Mouse (Mus musculus) hindlimb bud, embryonic 11.5 days (tissue): ENCODE measurements around the gene Dnaja3.

Experiments
- DNase-seq: peaks from one replicate; pipeline ENCODE4 v3.0.0-alpha.2; 2012; ENCODE audit warnings: low read depth, low spot score; ENCODE audit errors: extremely low spot score

Dnaja3 gene

DNA sequence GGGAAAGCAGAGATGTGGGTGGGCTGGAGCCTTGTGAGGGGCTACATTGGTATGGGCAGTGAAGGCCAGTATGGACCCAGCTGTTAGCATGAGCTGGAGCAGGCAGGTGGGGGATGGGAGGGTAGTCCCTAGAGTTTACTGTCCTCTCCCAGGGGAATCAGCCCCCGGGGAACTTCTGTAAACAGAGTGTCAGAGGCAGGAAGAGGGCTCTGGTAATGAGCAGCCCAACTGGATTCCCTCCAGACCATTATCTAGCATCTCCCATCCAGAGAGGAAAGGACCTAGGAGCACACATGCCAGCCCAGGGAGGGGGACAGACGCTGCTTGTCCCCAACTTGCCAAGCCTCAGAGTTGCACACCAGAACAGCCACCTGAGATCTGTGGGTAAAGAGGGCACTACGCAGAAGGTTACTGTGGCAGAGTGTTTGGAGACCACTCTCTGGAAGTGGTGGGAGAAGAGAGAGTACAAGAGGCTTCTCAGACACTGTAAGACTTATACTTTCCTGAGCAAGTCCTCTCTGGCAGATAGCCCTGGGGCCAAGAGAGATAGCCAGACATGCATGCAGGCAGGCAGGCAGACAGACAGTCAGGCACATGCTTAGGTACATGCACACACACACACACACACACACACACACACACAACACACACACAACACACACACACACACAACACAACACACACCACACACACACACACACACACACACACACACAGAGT, 1.5 kb downstream of the Dnaja3 start:
- no peak for DNase-seq

DNA sequence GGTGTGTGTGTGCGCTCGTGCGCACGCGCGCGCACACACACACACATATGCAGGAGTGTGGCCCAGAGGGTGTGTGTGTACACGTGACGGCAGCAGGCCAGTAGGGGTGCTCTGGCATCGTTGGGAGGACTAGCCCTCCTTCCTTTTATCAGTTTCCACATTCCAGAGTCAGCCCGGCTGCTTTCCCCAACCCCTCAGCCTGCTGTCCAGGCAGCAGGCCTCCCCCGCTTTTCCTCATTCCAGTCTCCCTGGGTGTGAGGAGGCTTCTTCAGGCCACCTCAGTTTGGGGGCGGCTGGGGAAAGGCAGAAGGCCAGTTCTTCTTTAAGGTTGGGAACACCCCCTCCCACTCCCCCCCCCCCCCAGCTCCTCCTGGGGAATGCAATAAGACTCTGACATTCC, 2.4 kb downstream of the Dnaja3 start:
- DNase-seq: no peak

DNA sequence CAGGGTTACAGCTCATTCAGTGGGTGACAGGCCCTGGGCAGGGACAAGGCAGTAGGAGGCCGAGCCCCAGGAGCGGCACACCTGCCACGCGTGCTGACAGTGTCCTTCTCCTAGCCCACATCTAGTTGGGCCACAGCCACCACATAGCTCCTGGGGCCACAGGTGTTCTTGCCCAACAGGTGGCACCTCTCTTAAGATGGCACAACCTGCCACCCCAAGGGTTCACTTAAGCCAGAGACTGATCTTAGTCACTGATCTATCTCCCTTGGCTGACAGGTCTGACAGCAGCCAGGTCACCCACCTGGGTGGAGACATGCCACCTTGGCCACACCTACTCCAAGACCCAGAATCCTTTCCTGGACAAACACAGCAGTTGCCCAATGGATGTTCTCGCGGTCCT, 3.1 kb downstream of the Dnaja3 start:
- DNase-seq: no peak

DNA sequence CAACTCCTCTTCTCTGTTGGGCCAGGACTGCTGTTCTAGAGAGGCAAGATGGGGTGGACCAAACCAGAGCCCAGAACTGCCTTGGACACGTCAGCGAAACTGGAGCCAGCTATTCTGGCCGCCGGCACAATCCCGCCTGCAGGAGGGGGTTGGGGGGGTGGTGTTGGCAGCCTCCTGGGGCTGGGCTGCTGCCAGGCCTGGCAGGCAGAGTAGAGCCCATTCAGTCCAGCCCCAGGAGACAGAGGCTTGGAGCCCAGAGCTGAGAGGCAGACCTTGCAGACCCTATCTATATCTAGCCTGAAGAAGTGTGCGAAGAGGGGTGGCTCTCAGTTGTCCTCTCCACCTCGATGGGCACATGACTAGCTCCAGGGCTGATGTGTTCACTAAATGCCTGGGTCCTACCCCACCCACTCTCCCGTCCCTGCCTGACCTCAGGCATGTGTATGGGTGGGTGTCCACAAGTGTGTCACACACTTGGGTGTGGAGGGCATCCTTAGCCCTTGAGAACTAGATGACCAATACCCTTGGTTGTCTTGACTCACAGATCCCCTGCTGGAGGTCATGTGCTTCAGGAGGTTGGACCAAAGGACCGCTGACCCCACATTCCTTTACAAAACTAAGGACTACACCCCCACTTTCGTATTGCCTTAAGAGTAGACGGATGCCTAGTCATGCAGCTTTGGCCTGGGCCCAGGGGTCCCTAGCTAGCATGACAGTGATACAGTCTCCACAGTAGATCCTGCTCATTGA, 4.1 kb downstream of the Dnaja3 start:
- DNase-seq: no peak

DNA sequence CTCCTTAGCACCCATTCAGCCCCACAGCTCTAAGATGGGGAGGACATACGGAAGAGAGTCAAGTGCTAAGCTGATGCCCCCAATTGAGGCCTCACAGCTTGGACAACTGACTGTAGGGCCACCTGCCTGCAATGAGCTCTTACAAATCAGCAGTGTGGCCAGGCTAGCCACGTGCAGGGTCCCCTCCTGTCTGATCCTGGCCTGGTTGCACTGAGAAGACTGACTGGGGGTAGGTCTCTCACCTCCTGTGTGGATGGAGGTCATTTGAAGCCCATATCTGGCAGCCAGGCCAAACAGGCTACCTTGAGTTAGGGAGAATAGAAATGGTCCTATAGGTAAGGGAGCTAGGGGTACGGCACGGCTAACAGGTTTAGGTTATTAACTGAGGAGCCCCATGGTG, 6.1 kb downstream of the Dnaja3 start:
- DNase-seq: no peak

DNA sequence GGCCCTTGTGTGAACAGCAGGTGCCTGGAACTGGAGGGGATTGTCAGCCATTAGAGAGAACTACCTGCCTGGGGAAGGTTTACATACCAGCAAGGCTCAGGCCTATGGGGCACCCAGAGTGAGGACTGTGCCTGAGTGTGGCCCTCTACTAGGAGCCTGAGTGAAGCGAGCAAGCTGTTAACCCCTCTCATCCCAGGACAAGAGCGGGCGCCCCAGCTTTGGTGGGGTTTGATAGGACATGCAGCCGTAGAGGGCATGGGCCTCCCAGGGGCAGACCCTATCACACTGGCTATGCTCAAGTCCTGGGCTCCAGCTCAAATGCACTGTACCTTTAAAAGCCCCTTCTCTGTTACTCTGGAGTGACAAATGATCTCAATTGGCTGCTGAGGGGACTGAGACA, 7.0 kb downstream of the Dnaja3 start:
- DNase-seq: no peak

DNA sequence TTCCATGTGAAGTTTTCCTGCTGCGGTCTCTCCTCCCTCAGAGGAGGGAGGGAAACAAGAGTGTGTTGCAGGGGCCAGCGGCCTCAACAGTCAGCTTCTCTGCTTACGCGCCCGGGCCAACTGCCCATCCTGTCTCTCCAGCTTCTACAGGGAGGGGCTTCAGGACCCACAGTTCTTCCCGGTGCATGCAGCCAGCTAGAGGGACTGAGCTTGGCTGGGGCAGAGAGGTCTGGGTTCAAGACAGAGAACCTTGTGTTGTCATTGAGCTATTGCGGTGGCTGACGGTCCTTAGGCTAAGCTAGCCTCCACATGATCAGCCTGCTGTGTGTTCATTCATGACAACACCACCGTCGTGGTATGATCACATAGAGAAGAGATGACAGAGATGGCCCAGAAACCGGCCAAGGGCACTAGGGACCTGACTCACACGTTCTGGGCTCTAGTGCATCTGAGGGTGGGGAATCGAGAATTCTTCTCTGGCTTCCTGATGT, 7.9 kb downstream of the Dnaja3 start:
- DNase-seq: no peak

DNA sequence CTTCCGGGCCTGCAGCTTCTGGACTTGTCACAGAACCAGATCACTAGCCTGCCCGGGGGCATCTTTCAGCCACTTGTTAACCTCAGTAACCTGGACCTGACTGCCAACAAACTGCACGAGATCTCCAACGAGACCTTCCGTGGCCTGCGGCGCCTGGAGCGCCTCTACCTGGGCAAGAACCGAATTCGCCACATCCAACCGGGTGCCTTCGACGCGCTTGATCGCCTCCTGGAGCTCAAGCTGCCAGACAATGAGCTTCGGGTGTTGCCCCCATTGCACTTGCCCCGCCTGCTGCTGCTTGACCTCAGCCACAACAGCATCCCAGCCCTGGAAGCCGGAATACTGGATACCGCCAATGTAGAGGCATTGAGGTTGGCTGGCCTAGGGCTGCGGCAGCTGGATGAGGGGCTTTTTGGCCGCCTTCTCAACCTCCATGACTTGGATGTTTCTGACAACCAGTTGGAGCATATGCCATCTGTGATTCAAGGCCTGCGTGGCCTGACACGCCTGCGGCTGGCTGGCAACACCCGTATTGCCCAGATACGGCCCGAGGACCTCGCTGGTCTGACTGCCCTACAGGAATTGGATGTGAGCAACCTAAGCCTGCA, 8.7 kb downstream of the Dnaja3 start:
- no peak for DNase-seq

DNA sequence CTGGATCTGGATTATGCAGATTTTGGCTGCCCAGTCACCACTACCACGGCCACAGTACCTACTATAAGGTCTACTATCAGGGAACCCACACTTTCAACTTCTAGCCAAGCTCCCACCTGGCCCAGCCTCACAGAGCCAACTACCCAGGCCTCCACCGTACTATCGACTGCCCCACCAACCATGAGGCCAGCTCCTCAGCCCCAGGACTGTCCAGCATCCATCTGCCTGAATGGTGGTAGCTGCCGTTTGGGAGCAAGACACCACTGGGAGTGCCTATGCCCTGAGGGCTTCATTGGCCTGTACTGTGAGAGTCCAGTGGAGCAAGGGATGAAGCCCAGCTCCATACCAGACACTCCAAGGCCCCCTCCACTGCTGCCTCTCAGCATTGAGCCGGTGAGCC, 9.4 kb downstream of the Dnaja3 start:
- no peak for DNase-seq

DNA sequence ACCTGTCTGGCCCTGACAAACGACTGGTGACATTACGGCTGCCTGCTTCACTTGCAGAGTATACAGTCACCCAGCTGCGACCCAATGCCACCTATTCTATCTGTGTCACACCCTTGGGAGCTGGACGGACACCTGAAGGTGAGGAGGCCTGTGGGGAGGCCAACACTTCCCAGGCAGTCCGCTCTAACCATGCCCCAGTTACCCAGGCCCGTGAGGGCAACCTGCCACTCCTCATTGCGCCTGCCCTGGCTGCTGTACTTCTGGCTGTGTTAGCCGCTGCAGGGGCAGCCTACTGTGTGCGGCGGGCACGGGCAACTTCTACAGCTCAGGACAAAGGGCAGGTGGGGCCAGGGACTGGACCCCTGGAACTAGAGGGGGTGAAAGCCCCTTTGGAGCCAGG, 9.9 kb downstream of the Dnaja3 start:
- no peak for DNase-seq

DNA sequence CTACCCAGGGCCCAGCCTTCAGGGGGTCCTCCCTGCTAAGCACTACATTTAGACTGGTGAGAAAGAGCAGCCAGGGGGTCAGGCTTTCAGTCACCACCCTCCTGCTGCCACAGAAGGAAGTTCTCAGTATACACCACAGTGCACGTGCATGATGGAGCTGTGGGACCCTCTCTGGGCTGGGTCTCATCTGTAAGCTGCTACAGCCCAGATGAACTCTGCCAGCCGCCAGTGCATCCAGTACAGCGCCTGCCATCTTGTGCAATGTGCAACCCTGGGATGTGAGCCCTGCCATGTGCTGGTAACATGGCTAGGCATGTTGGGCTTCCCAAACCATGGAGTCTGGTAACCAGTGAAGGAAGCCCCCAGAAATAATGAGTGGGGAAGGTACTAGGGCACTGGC, 10.4 kb downstream of the Dnaja3 start:
- DNase-seq: no peak

DNA sequence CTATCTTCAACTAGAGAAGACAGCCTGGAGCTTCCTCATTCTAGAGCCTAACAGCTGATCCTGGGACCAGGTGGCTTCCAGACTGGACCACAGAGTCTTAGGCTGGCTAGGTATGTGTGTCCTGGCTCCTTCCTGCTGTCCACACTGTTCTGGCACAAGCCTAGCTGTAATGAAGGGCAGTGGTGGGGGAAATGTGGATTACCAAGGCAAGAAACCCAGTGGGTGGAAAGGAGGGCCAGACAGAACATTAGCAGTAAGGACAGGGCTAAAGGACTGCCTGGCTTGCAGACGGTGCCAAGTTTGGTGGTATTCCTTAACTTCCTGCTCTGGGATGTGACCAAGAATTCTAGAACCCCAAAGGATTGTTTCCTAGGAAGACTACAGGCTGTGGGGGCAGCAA, 11.3 kb downstream of the Dnaja3 start:
- DNase-seq: no peak

DNA sequence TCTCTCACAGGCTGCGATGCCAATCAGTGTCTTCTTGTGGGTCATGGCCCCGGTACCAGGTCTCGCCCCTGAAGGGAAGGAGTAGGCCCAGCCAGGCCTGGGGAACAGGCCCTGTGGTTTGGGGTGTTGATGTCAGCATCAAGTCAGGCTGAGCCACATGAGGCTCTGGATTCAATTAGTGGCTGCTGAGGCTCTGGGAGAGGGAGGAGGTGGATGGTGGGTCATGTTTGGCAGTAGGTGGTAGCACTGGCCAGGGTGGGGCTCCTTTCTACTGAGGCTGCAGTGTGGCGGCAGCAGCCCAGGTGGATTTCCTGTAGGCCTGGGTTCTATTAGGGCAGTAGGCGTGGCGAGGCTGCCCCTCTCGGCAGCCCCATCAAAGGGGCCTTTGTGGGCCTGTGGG, 11.8 kb downstream of the Dnaja3 start:
- no peak for DNase-seq

DNA sequence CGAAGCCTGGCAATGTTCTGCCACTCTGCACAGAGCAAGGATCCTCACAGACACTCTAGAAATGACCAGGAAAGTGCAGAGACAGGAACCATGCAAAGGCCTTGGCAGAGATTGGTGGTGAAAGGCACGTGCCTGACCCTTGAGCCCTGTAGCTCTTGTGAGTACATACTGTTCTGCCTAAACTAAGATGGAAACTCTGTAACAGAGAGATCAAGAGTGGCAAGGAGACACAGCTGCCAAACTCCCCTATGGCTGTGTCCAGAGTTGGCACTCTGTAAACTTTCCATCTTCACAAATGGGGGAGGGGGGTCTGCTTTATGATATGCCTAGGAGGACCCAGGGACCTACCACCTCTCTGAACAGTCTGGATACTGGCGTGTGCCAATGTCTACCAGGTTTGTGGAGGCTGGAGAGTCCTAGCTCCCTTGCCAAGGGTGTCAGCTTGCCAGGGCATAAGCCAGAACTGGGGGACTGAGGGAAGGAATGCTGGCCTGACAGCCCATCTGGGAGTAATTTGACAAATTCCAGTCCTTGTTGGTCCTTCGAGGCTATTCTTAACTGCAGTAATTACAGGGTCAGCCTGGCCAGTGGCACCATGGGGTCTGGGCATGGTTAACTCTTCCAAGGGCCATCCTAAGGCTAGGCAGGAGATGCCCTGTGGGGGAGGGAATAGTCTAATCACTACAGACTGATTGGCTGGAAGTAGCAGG, 13.1 kb downstream of the Dnaja3 start:
- no peak for DNase-seq

DNA sequence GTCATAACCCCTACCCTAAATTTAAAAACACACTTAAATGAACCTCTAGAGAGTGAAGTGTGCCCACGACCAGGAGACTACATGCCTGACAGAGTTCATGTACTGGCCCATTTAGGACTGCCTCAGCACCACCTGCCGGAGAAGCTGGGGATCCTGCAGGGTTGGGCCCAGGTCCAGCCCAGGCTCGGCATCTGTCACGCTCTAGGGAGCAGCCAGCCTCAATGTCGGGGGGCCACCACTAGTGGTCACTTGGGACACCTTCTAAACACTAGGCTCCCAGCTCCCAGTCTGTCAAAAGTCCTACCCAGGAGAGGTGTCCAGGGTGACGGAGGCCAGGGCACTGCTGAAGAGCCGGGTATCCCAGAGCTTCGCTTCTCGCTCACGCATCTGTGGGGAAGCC, 14.9 kb downstream of the Dnaja3 start:
- no peak for DNase-seq

DNA sequence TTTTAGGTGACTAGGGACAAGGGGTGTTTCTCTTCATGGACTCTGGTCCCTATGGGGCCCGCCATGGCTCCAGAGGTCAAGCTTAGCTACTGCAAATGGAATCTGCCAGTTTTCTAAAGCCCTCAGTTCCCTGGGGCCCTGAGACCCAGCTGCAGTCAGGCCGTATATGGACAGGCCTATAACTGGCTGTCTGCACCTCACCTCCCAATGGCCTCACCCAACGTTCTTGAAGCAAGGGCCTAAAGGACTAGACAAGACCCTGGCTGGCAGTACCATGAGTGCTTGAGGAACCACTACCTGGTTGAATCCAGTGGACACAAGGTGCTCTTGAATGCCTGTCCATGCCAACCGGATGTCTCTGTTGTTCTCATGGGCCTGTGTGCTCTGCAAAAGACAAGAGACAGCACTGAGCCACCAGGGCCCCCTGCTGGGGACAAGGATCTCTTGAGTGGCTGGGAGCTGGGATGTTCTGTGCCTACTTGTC, 15.5 kb downstream of the Dnaja3 start:
- no peak for DNase-seq

DNA sequence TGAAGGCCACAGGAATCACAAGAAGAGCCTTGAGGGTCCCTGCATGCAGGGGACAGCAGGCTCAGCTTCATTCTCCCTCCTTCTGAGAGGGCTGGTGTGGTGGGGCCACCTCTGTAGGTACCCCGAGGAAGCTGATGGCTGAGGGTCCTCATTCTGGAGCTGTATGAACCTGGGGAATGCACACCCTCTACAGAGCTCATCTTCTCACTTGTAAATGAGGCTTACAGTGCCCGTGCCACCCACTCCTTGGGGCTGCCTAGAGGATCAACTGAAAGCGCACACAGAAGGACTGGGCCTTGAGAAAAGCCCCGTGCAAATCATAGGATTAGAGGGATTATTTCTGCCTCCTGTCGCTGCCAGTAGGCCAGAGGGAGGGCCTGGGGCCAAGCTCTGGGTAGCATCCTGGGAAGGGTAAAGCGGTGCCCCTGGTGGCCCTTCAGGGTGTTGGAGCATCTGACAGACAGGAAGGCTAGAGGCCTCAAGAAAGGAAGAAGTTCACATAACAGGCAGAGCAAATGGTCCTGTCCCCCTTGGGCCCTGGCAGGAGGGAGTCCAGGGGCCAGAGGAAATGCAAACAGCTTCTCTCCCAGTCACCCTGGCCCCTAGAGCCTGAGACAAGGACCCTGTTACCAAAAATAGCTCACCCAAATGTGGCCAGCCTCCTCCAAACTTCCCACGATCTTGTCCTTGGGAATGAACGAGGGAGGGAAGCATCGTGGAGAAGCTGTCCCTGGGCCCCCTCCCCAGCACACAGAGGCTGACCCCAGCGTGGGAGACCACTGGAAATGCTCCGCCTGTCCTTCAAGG, 16.2 kb downstream of the Dnaja3 start:
- no peak for DNase-seq

DNA sequence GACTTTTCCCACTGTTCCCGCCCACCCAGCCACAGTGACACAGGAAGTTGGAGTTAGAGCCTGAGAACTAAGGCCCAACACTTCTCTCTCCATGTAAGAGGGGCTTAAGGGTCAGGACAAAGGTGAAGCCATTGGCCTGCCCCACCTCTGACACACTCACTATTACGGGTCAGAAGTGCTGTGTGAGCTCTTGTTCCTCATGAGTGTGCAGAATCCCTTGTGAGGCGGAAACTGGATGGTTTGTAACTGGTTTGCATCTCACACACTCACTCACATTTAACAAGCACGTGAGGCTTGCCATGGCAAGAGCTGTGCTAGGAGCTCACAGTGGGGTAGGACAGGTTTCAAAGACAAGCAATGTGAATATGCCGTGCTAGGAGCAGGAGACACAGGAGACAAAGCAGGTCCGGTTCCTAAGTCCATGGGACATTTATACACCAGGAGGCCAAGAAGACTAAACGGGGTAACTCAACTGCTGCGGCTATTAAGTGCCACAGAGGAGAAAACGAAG, 16.8 kb downstream of the Dnaja3 start:
- no peak for DNase-seq

DNA sequence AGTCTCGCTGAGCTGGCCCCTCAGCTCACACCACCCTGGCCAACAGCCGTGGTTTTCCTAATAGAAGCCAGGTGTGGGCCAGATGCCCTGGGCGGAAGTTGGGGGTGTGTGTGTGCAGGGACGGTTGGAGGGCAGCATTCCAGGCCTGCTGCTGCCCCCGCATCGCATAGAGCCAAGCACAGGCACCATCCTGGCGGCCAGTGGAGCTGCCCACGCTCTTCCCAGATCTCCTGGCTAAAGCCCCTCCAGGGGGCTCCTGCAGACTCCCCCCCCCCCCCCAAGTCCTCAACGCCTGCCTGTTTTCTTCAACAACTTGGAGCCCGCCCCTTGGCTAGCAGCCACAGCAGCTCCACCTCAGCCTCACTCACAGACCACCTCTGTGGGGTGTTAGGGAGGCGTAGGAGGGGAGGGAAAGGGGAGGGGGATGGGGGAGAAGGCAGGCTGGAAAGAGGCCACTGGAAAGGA, 19.0 kb downstream of the Dnaja3 start:
- peak; percentile 89 for DNase-seq

DNA sequence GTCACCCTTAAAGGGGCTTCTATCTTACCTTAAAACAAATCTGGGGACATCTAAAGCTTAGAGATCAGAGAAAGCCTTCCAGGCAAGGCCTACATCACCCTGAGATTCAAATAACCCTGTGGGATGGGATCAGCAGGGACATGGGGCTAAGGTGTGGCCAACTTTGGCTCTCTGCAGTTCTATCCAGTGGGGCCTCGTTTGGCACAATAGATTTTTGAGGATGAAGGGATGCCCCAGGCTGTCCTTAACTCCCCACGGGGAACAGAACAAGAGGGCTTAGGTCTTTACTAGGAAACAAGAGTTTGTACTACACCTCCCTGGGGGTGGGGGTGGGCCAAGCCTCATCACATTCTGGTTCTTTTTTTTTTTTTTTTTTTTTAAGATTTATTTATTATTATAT, 19.5 kb downstream of the Dnaja3 start:
- no peak for DNase-seq
